9 mouse cellular contexts compared by ENCODE assay signal in the genomic region with DNA sequence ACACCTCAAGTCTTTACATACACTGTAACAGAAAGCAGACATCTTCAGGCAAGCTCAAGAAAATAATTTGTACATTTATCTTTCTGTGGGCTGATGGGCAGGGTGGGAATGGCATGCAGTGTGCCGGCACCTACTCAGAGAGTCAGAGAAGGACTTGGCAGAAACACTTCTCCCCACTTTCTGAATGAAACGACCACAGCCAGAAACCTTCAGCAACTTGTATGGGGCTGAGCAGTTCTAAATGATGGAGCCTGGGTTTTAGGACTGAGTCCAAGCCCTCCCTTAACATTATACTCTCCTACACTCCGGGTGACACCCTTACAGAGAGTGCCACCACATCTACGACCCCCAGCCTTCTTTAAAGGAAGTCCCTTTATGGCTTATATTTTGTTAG. TPM values are rescaled to one million over a fixed set of nuclear protein-coding genes. Genes with fewer than 3 reads are reported as not detected.
DNase-seq lines count a peak whose midpoint lies in the region; ATAC-seq and TF ChIP-seq lines count a peak whose summit lies in the region.
"Had no signal": no experiment of that assay in that cellular context is flagged by ENCODE, and none has a peak within 500 bp of the region (broad histone marks: within the 10 kb centered on the region; RNA-seq: fewer than 3 reads in every experiment).

No protein-coding gene starts in this region.

- no peak for DNase-seq in kidney, adult 18-20 months
- peak; percentile 69 for DNase-seq in brain, embryonic 14.5 days (ENCODE audit: low read depth)
- no peak for DNase-seq in adrenal gland, adult (ENCODE audit: inconsistent age in 2 of 2, low spot score in 1 of 2)
- no peak for DNase-seq in c-Kit-positive CD71-positive TER-119-positive erythroid progenitor cells, embryonic 14.5 days (ENCODE audit: low spot score)
- DNase-seq: kidney, postnatal 4 days had no signal

- H3K4me3 ChIP-seq in kidney, embryonic 15.5 days (replicated peaks) = peak overlapping the region; percentile 23
- no peak overlapping the region for H3K4me3 ChIP-seq in forebrain, embryonic 15.5 days
- H3K4me3 ChIP-seq in macrophage (ENCODE audit: inconsistent target) = peak overlapping the region; percentile 48
- H3K4me3 ChIP-seq: erythroblast, embryonic 14.5 days had no signal

- no peaks in the 10 kb centered on the region for H3K36me3 ChIP-seq in kidney, embryonic 15.5 days
- no peaks in the 10 kb centered on the region for H3K36me3 ChIP-seq in forebrain, embryonic 15.5 days
- H3K36me3 ChIP-seq in macrophage (ENCODE audit: inconsistent target) = no peaks in the 10 kb centered on the region

- peak overlapping the region; percentile 9 for H3K4me2 ChIP-seq in kidney, embryonic 15.5 days
- no peak overlapping the region for H3K4me2 ChIP-seq in forebrain, embryonic 15.5 days (replicated peaks)

- no peak for ATAC-seq in kidney, embryonic 15.5 days (replicated peaks; ENCODE audit: low FRiP score)
- peak; percentile 62 for ATAC-seq in forebrain, embryonic 15.5 days (replicated peaks)

- no peak overlapping the region for H3K9ac ChIP-seq in kidney, embryonic 15.5 days
- no peak overlapping the region for H3K9ac ChIP-seq in forebrain, embryonic 15.5 days (replicated peaks)

- TF ChIP-seq POLR2A in brain, embryonic 14.5 days (IDR thresholded peaks at IDR 0.05; ENCODE audit: borderline replicate concordance, extremely low read depth, insufficient read depth, insufficient read length, poor library complexity, severe bottlenecking) = no peak

- no peaks in the 10 kb centered on the region for H3K27me3 ChIP-seq in kidney, embryonic 15.5 days
- no peaks in the 10 kb centered on the region for H3K27me3 ChIP-seq in forebrain, embryonic 15.5 days

- H3K9me3 ChIP-seq in kidney, embryonic 15.5 days (replicated peaks) = no peaks in the 10 kb centered on the region
- H3K9me3 ChIP-seq in forebrain, embryonic 15.5 days = no peaks in the 10 kb centered on the region

- H3K4me1 ChIP-seq in kidney, embryonic 15.5 days = peaks cover 34% of the 10 kb centered on the region
- peaks cover 11% of the 10 kb centered on the region for H3K4me1 ChIP-seq in forebrain, embryonic 15.5 days

- H3K79me2 ChIP-seq in macrophage (ENCODE audit: inconsistent target) = peaks cover 70% of the 10 kb centered on the region

- TF ChIP-seq CTCF in brain, embryonic 14.5 days (IDR thresholded peaks at IDR 0.05; ENCODE audit: borderline replicate concordance, extremely low read depth, insufficient read depth, insufficient read length) = no peak

- WGBS in kidney, embryonic 15.5 days = 32% methylated on average over 4 of the region's 4 CpGs
- WGBS in forebrain, embryonic 15.5 days = 37% methylated on average over 4 of the region's 4 CpGs
- WGBS in macrophage (ENCODE audit: missing documents) = 26% methylated on average over 4 of the region's 4 CpGs

- H3K27ac ChIP-seq in kidney, embryonic 15.5 days = peak overlapping the region; percentile 51; the same call in 1 of the 2 replicates
- no peak overlapping the region for H3K27ac ChIP-seq in forebrain, embryonic 15.5 days (replicated peaks)
- peak overlapping the region; percentile 80 for H3K27ac ChIP-seq in macrophage

RNA-seq across cellular contexts. Expression of a gene that starts 1.1 kb away (rescaled TPM):
- 4.1 and 4.9 TPM in 2 replicates for polyA plus RNA-seq in kidney, embryonic 15.5 days (2015; fragmentation: Nextera tagmentation; extraction: Ambion mirVana)
- 0.44 and 0.52 TPM in 2 replicates for polyA plus RNA-seq in brain, embryonic 14.5 days (2012; rRNA removed)
- polyA plus RNA-seq in forebrain, embryonic 15.5 days (2015; fragmentation: Nextera tagmentation; extraction: Ambion mirVana) = 0.98 and 1.6 TPM in 2 replicates
- 1 to 10 TPM in 13 of 26 experiments, under 1 TPM in 10, not detected in 3; 0.39 to 6.8 (median 1.9) TPM for total RNA-seq in macrophage (2018; cell fraction: chromatin; rRNA removed)
- 10 to 100 TPM in 1 of 26 experiments, 1 to 10 TPM in 19, under 1 TPM in 6; 0.40 to 10.8 (median 3.0) TPM for total RNA-seq in macrophage (2018; cell fraction: cytosol; rRNA removed)
- total RNA-seq in macrophage (2018; cell fraction: nucleus; rRNA removed) = 10 to 100 TPM in 1 of 26 experiments, 1 to 10 TPM in 19, under 1 TPM in 6; 0.17 to 27.4 (median 2.0) TPM
- polyA plus RNA-seq in macrophage (2018) = 2.6 to 26.1 TPM (median 8.0 TPM) in 3 replicates

RNA-seq across cellular contexts. Expression of a gene that starts 48.4 kb away (rescaled TPM):
- polyA plus RNA-seq in kidney, embryonic 15.5 days (2015; fragmentation: Nextera tagmentation; extraction: Ambion mirVana) = 0.30 and 0.39 TPM in 2 replicates
- polyA plus RNA-seq in brain, embryonic 14.5 days (2012; rRNA removed) = 0.10 TPM in 1 of 2 replicates, not detected in the other
- 0.17 and 0.29 TPM in 2 replicates for polyA plus RNA-seq in forebrain, embryonic 15.5 days (2015; fragmentation: Nextera tagmentation; extraction: Ambion mirVana)
- 1 to 10 TPM in 6 of 26 experiments, under 1 TPM in 8, not detected in 12; 0.33 to 5.1 (median 0.94) TPM for total RNA-seq in macrophage (2018; cell fraction: chromatin; rRNA removed)
- total RNA-seq in macrophage (2018; cell fraction: cytosol; rRNA removed) = 10 to 100 TPM in 1 of 26 experiments, 1 to 10 TPM in 14, under 1 TPM in 11; 0.12 to 14.1 (median 2.8) TPM
- 10 to 100 TPM in 1 of 26 experiments, 1 to 10 TPM in 14, under 1 TPM in 1, not detected in 10; 0.44 to 13.9 (median 3.5) TPM for total RNA-seq in macrophage (2018; cell fraction: nucleus; rRNA removed)
- polyA plus RNA-seq in macrophage (2018) = 0.20 to 0.28 TPM (median 0.22 TPM) in 3 replicates
- polyA plus RNA-seq: erythroblast, embryonic 14.5 days had no signal
